Comparison of ENCODE assay signal across 9 mouse cellular contexts in genomic region chr5:129063792-129064087, GRCm38 (mm10). TPM values are rescaled to one million over a fixed set of nuclear protein-coding genes. Genes with fewer than 3 reads are reported as not detected.
DNase-seq lines count a peak whose midpoint lies in the region; ATAC-seq lines count a peak whose summit lies in the region.
"Had no signal": no experiment of that assay in that cellular context is flagged by ENCODE, and none has a peak within 500 bp of the region (broad histone marks: within the 10 kb centered on the region; RNA-seq: fewer than 3 reads in every experiment).

No protein-coding gene starts in this region.

- no peak for ATAC-seq in heart, embryonic 16.5 days (replicated peaks; ENCODE audit: extremely low read depth, insufficient read depth, low FRiP score)
- ATAC-seq in hindbrain, embryonic 12.5 days (ENCODE audit: low FRiP score) = no peak
- no peak for ATAC-seq in midbrain, embryonic 14.5 days (ENCODE audit: low FRiP score, low TSS enrichment)

- H3K4me1 ChIP-seq in heart, embryonic 16.5 days (ENCODE audit: control insufficient read depth, insufficient read depth, low read length) = peaks cover 3% of the 10 kb centered on the region; the same call in 1 of the 2 replicates
- peaks cover 6% of the 10 kb centered on the region for H3K4me1 ChIP-seq in embryonic facial prominence, embryonic 10.5 days
- peaks cover 6% of the 10 kb centered on the region for H3K4me1 ChIP-seq in hindbrain, embryonic 12.5 days
- H3K4me1 ChIP-seq in midbrain, embryonic 14.5 days (ENCODE audit: control insufficient read depth, insufficient read depth, low read length) = peaks cover 4% of the 10 kb centered on the region; the same call in 1 of the 2 replicates

- intact Hi-C loops in heart, postnatal 36 days (cut with DNase I) = loop anchor here (2.0 to 10.0 kb wide), 4 partner anchors 114 to 531 kb away; no protein-coding TSS in a partner anchor
- intact Hi-C loops in left cerebral cortex, postnatal 14 days (cut with DNase I) = loop anchor here (2.0 to 5.0 kb wide), 4 partner anchors 114 to 664 kb away; partner anchors contain the start of genes Mmp17 and Nipsnap2

- 44% methylated on average over 8 of the region's 8 CpGs for WGBS in heart, embryonic 16.5 days
- 59% methylated on average over 8 of the region's 8 CpGs for WGBS in embryonic facial prominence, embryonic 10.5 days
- 51% methylated on average over 8 of the region's 8 CpGs for WGBS in hindbrain, embryonic 12.5 days
- WGBS in midbrain, embryonic 14.5 days = 48% methylated on average over 8 of the region's 8 CpGs

- DNase-seq in heart, postnatal 36 days = no peak
- no peak for DNase-seq in embryonic facial prominence, embryonic 10.5 days (ENCODE audit: low spot score)
- DNase-seq in midbrain, embryonic 14.5 days = no peak
- no peak for DNase-seq in right cerebral cortex, postnatal 36 days (ENCODE audit: low spot score in 2 of 2)
- DNase-seq in adrenal gland, postnatal 14 days = no peak
- DNase-seq in left cerebral cortex, postnatal 14 days (ENCODE audit: low spot score in 2 of 2) = no peak

- H3K27ac ChIP-seq in heart, embryonic 16.5 days (ENCODE audit: low read length) = no peak overlapping the region
- H3K27ac ChIP-seq in embryonic facial prominence, embryonic 10.5 days (replicated peaks) = no peak overlapping the region
- no peak overlapping the region for H3K27ac ChIP-seq in hindbrain, embryonic 12.5 days
- H3K27ac ChIP-seq in midbrain, embryonic 14.5 days (replicated peaks; ENCODE audit: low read depth, low read length) = no peak overlapping the region
- H3K27ac ChIP-seq: liver, embryonic 14.5 days had no signal

- H3K9me3 ChIP-seq in heart, embryonic 16.5 days (replicated peaks; ENCODE audit: control insufficient read depth, low read length) = no peaks in the 10 kb centered on the region
- no peaks in the 10 kb centered on the region for H3K9me3 ChIP-seq in embryonic facial prominence, embryonic 10.5 days
- no peaks in the 10 kb centered on the region for H3K9me3 ChIP-seq in hindbrain, embryonic 12.5 days (replicated peaks)
- H3K9me3 ChIP-seq in midbrain, embryonic 14.5 days (ENCODE audit: control insufficient read depth, low read length) = no peaks in the 10 kb centered on the region

- peak overlapping the region; percentile 38; the same call in 1 of the 2 replicates for H3K4me2 ChIP-seq in heart, embryonic 16.5 days (ENCODE audit: low read depth, low read length)
- H3K4me2 ChIP-seq in hindbrain, embryonic 12.5 days (replicated peaks) = peak overlapping the region; percentile 51
- peak overlapping the region; percentile 51 for H3K4me2 ChIP-seq in midbrain, embryonic 14.5 days (ENCODE audit: low read length)

- H3K27me3 ChIP-seq in heart, embryonic 16.5 days (ENCODE audit: control insufficient read depth, insufficient read depth, low read length) = peaks cover 14% of the 10 kb centered on the region
- peaks cover 24% of the 10 kb centered on the region for H3K27me3 ChIP-seq in embryonic facial prominence, embryonic 10.5 days (replicated peaks; ENCODE audit: low read depth, poor library complexity, severe bottlenecking)
- H3K27me3 ChIP-seq in hindbrain, embryonic 12.5 days = peaks cover 10% of the 10 kb centered on the region
- H3K27me3 ChIP-seq in midbrain, embryonic 14.5 days (ENCODE audit: control insufficient read depth, insufficient read depth, low read length) = no peaks in the 10 kb centered on the region

- no peaks in the 10 kb centered on the region for H3K36me3 ChIP-seq in heart, embryonic 16.5 days (ENCODE audit: control insufficient read depth, insufficient read depth)
- H3K36me3 ChIP-seq in embryonic facial prominence, embryonic 10.5 days (replicated peaks) = no peaks in the 10 kb centered on the region
- no peaks in the 10 kb centered on the region for H3K36me3 ChIP-seq in hindbrain, embryonic 12.5 days
- no peaks in the 10 kb centered on the region for H3K36me3 ChIP-seq in midbrain, embryonic 14.5 days (ENCODE audit: control insufficient read depth, insufficient read depth, low read length)

- H3K4me3 ChIP-seq in heart, embryonic 16.5 days (ENCODE audit: low read length) = no peak overlapping the region
- H3K4me3 ChIP-seq in embryonic facial prominence, embryonic 10.5 days = peak overlapping the region; percentile 31
- peak overlapping the region; percentile 14; the same call in 1 of the 2 replicates for H3K4me3 ChIP-seq in hindbrain, embryonic 12.5 days
- peak overlapping the region; percentile 20; the same call in 1 of the 2 replicates for H3K4me3 ChIP-seq in midbrain, embryonic 14.5 days (replicated peaks; ENCODE audit: low read depth, low read length)

- H3K9ac ChIP-seq in heart, embryonic 16.5 days (ENCODE audit: low read length) = no peak overlapping the region
- H3K9ac ChIP-seq in hindbrain, embryonic 12.5 days = 0 out of 2 replicates have a peak overlapping the region, but pooled peaks have one; percentile 27
- H3K9ac ChIP-seq in midbrain, embryonic 14.5 days (replicated peaks; ENCODE audit: low read length) = no peak overlapping the region
- H3K9ac ChIP-seq: liver, embryonic 14.5 days had no signal

RNA-seq across cellular contexts. Expression of gene Adgrd1, which starts 32.8 kb away (rescaled TPM):
- 2.6 and 3.1 TPM in 2 replicates for polyA plus RNA-seq in heart, embryonic 16.5 days (2015; fragmentation: Nextera tagmentation; extraction: Ambion mirVana)
- 1 to 10 TPM; 4.7 to 5.9 TPM for total RNA-seq in heart, postnatal 36 days (2021)
- not detected in 2 replicates for polyA plus RNA-seq in embryonic facial prominence, embryonic 10.5 days (2016; fragmentation: Nextera tagmentation; extraction: Ambion mirVana)
- polyA plus RNA-seq in hindbrain, embryonic 12.5 days (2016; fragmentation: Nextera tagmentation; extraction: Ambion mirVana) = 0.09 TPM in 2 replicates
- polyA plus RNA-seq in midbrain, embryonic 14.5 days (2014; fragmentation: Nextera tagmentation; extraction: Ambion mirVana) = 0.07 and 0.19 TPM in 2 replicates
- 4.9 and 5.0 TPM in 2 replicates for total RNA-seq in adrenal gland, postnatal 14 days (2021)
- 1 to 10 TPM; 2.1 to 2.9 TPM for total RNA-seq in left cerebral cortex, postnatal 14 days (2021)

RNA-seq across cellular contexts. Expression of gene Ran, which starts 43.9 kb away (rescaled TPM):
- 327 and 358 TPM in 2 replicates for polyA plus RNA-seq in heart, embryonic 16.5 days (2015; fragmentation: Nextera tagmentation; extraction: Ambion mirVana)
- total RNA-seq in heart, postnatal 36 days (2021) = 100 to 1,000 TPM in 1 of 2 experiments, 10 to 100 TPM in 1; 86.3 to 103 TPM
- polyA plus RNA-seq in embryonic facial prominence, embryonic 10.5 days (2016; fragmentation: Nextera tagmentation; extraction: Ambion mirVana) = 958 and 1,014 TPM in 2 replicates
- polyA plus RNA-seq in hindbrain, embryonic 12.5 days (2016; fragmentation: Nextera tagmentation; extraction: Ambion mirVana) = 542 and 547 TPM in 2 replicates
- 391 and 451 TPM in 2 replicates for polyA plus RNA-seq in midbrain, embryonic 14.5 days (2014; fragmentation: Nextera tagmentation; extraction: Ambion mirVana)
- total RNA-seq in adrenal gland, postnatal 14 days (2021) = 212 and 219 TPM in 2 replicates
- total RNA-seq in left cerebral cortex, postnatal 14 days (2021) = 100 to 1,000 TPM; 146 to 149 TPM

RNA-seq across cellular contexts. Expression of gene Stx2, which starts 55.4 kb away (rescaled TPM):
- polyA plus RNA-seq in heart, embryonic 16.5 days (2015; fragmentation: Nextera tagmentation; extraction: Ambion mirVana) = 23.0 and 25.1 TPM in 2 replicates
- 10 to 100 TPM; 12.2 to 20.5 TPM for total RNA-seq in heart, postnatal 36 days (2021)
- 22.2 and 24.9 TPM in 2 replicates for polyA plus RNA-seq in embryonic facial prominence, embryonic 10.5 days (2016; fragmentation: Nextera tagmentation; extraction: Ambion mirVana)
- polyA plus RNA-seq in hindbrain, embryonic 12.5 days (2016; fragmentation: Nextera tagmentation; extraction: Ambion mirVana) = 30.8 and 32.7 TPM in 2 replicates
- 10.4 and 15.6 TPM in 2 replicates for polyA plus RNA-seq in midbrain, embryonic 14.5 days (2014; fragmentation: Nextera tagmentation; extraction: Ambion mirVana)
- total RNA-seq in adrenal gland, postnatal 14 days (2021) = 27.1 and 27.5 TPM in 2 replicates
- 10 to 100 TPM; 23.4 to 23.9 TPM for total RNA-seq in left cerebral cortex, postnatal 14 days (2021)
